Mouse (Mus musculus) fat pad, adult 2 months (tissue): Measurements from ENCODE around the gene Carm1.
A peak's percentile ranks its signal among the peaks of the same experiment; 100 is the strongest.
"Not testable (repeated sequence)": the region's sequence is repeated elsewhere in the genome, so short reads cannot be mapped to it uniquely, and the experiment has no call there.

Experiments
- DNase-seq: peaks from one replicate; pipeline ENCODE4 v3.0.0-alpha.2; 2011; ENCODE audit warnings: low read depth, low spot score; ENCODE audit errors: extremely low read depth

Gene Carm1

GRCm38 (mm10) chr9:21536501-21536900 is 10.2 kb upstream of the Carm1 start:
- no peak for DNase-seq

- no peak for DNase-seq
These were observed 9.7 kb upstream of the Carm1 start for GRCm38 (mm10) chr9:21537009-21537408.

GRCm38 (mm10) chr9:21539981-21540753 is 6.5 kb upstream of the Carm1 start:
- DNase-seq = no peak

- DNase-seq = not testable (repeated sequence)
These were observed 4.7 kb upstream of the Carm1 start for GRCm38 (mm10) chr9:21542001-21542400.

GRCm38 (mm10) chr9:21545351-21545915 is 1.3 kb upstream of the Carm1 start:
- no peak for DNase-seq

- DNase-seq = peak; percentile 88
These were observed 542 bp upstream of the Carm1 start for GRCm38 (mm10) chr9:21545916-21546788.

GRCm38 (mm10) chr9:21547075-21547941 is 614 bp downstream of the Carm1 start:
- DNase-seq = no peak

- no peak for DNase-seq
These were observed 4.4 kb downstream of the Carm1 start for GRCm38 (mm10) chr9:21551049-21551448.

GRCm38 (mm10) chr9:21553607-21554273 is 7.0 kb downstream of the Carm1 start:
- DNase-seq = no peak

GRCm38 (mm10) chr9:21555198-21555742 is 8.6 kb downstream of the Carm1 start:
- no peak for DNase-seq

GRCm38 (mm10) chr9:21556996-21557395 is 10.3 kb downstream of the Carm1 start:
- no peak for DNase-seq

- no peak for DNase-seq
These were observed 10.9 kb downstream of the Carm1 start for GRCm38 (mm10) chr9:21557556-21557955.

GRCm38 (mm10) chr9:21558366-21558765 is 11.7 kb downstream of the Carm1 start:
- no peak for DNase-seq

GRCm38 (mm10) chr9:21559151-21559550 is 12.5 kb downstream of the Carm1 start:
- DNase-seq = no peak

- no peak for DNase-seq
These were observed 17.7 kb downstream of the Carm1 start for GRCm38 (mm10) chr9:21564420-21564819.

- DNase-seq = no peak
These were observed 18.4 kb downstream of the Carm1 start for GRCm38 (mm10) chr9:21565004-21565586.

GRCm38 (mm10) chr9:21566538-21566937 is 19.8 kb downstream of the Carm1 start:
- no peak for DNase-seq

GRCm38 (mm10) chr9:21567051-21567450 is 20.4 kb downstream of the Carm1 start:
- DNase-seq = no peak

- DNase-seq = no peak
These were observed 22.1 kb downstream of the Carm1 start for GRCm38 (mm10) chr9:21568657-21569255.
